In genomic region chr15:36939608-36940007, GRCm38 (mm10) we compare ENCODE assay signal across 11 mouse cellular contexts.
DNase-seq lines count a peak whose midpoint lies in the region; ATAC-seq and TF ChIP-seq lines count a peak whose summit lies in the region.
"Had no signal": no experiment of that assay in that cellular context is flagged by ENCODE, and none has a peak within 500 bp of the region (broad histone marks: within the 10 kb centered on the region; RNA-seq: fewer than 3 reads in every experiment).

No protein-coding gene starts in this region.

- peak overlapping the region; percentile 97; the same call in 1 of the 2 replicates for H3K27ac ChIP-seq in forebrain, embryonic 10.5 days
- H3K27ac ChIP-seq in forebrain, embryonic 11.5 days (ENCODE audit: low read depth, low read length): no peak overlapping the region
- H3K27ac ChIP-seq in neural tube, embryonic 12.5 days: no peak overlapping the region
- no peak overlapping the region for H3K27ac ChIP-seq in limb, embryonic 12.5 days
- H3K27ac ChIP-seq in neural tube, embryonic 14.5 days (ENCODE audit: low read depth, low read length): peak overlapping the region; percentile 98

- no peaks in the 10 kb centered on the region for H3K36me3 ChIP-seq in forebrain, embryonic 10.5 days (replicated peaks)
- no peaks in the 10 kb centered on the region for H3K36me3 ChIP-seq in forebrain, embryonic 11.5 days (ENCODE audit: control insufficient read depth, insufficient read depth, low read length)
- no peaks in the 10 kb centered on the region for H3K36me3 ChIP-seq in neural tube, embryonic 12.5 days
- H3K36me3 ChIP-seq in limb, embryonic 12.5 days: no peaks in the 10 kb centered on the region
- H3K36me3 ChIP-seq in neural tube, embryonic 14.5 days (ENCODE audit: control insufficient read depth, insufficient read depth, low read length): no peaks in the 10 kb centered on the region

- no peak overlapping the region for H3K9ac ChIP-seq in forebrain, embryonic 11.5 days (ENCODE audit: low read length)
- H3K9ac ChIP-seq in neural tube, embryonic 12.5 days: no peak overlapping the region
- H3K9ac ChIP-seq in limb, embryonic 12.5 days (replicated peaks): no peak overlapping the region
- no peak overlapping the region for H3K9ac ChIP-seq in neural tube, embryonic 14.5 days (replicated peaks; ENCODE audit: low read depth, low read length)

- peaks cover 48% of the 10 kb centered on the region for H3K4me1 ChIP-seq in forebrain, embryonic 10.5 days
- peaks cover 14% of the 10 kb centered on the region for H3K4me1 ChIP-seq in forebrain, embryonic 11.5 days (replicated peaks; ENCODE audit: control insufficient read depth, insufficient read depth, low read length)
- H3K4me1 ChIP-seq in neural tube, embryonic 12.5 days: peaks cover 20% of the 10 kb centered on the region
- H3K4me1 ChIP-seq in limb, embryonic 12.5 days (replicated peaks): peaks cover 34% of the 10 kb centered on the region
- H3K4me1 ChIP-seq in neural tube, embryonic 14.5 days (ENCODE audit: control insufficient read depth, insufficient read depth, low read length): peaks cover 20% of the 10 kb centered on the region
- H3K4me1 ChIP-seq in lung, adult 2 months (ENCODE audit: control insufficient read depth, insufficient read depth, low read length): no peaks in the 10 kb centered on the region

- no peak for TF ChIP-seq CTCF in lung, adult 2 months (IDR thresholded peaks at IDR 0.05; ENCODE audit: insufficient read depth, low read length)

- no peak overlapping the region for H3K4me3 ChIP-seq in forebrain, embryonic 10.5 days
- H3K4me3 ChIP-seq in forebrain, embryonic 11.5 days (ENCODE audit: low read depth, low read length): no peak overlapping the region
- H3K4me3 ChIP-seq in neural tube, embryonic 12.5 days: no peak overlapping the region
- H3K4me3 ChIP-seq in limb, embryonic 12.5 days (replicated peaks): no peak overlapping the region
- H3K4me3 ChIP-seq in neural tube, embryonic 14.5 days (ENCODE audit: low read depth, low read length): no peak overlapping the region
- H3K4me3 ChIP-seq in lung, adult 2 months (replicated peaks; ENCODE audit: extremely low read depth, low read depth, low read length): no peak overlapping the region

- H3K9me3 ChIP-seq in forebrain, embryonic 10.5 days: no peaks in the 10 kb centered on the region
- no peaks in the 10 kb centered on the region for H3K9me3 ChIP-seq in forebrain, embryonic 11.5 days (ENCODE audit: control insufficient read depth, low read length)
- no peaks in the 10 kb centered on the region for H3K9me3 ChIP-seq in neural tube, embryonic 12.5 days
- H3K9me3 ChIP-seq in limb, embryonic 12.5 days: no peaks in the 10 kb centered on the region
- no peaks in the 10 kb centered on the region for H3K9me3 ChIP-seq in neural tube, embryonic 14.5 days (ENCODE audit: control insufficient read depth, low read length)

- no peak for ATAC-seq in forebrain, embryonic 11.5 days (replicated peaks; ENCODE audit: low FRiP score)
- no peak for ATAC-seq in neural tube, embryonic 12.5 days (ENCODE audit: low FRiP score, low read depth)
- ATAC-seq in limb, embryonic 12.5 days (ENCODE audit: insufficient number of reproducible peaks, insufficient read depth, low FRiP score, low TSS enrichment, low read depth): no peak
- ATAC-seq in neural tube, embryonic 14.5 days (ENCODE audit: low read depth): no peak

- 86% methylated on average over 9 of the region's 9 CpGs for WGBS in forebrain, embryonic 10.5 days
- 82% methylated on average over 9 of the region's 9 CpGs for WGBS in forebrain, embryonic 11.5 days
- WGBS in neural tube, embryonic 12.5 days: 87% methylated on average over 9 of the region's 9 CpGs
- 83% methylated on average over 9 of the region's 9 CpGs for WGBS in limb, embryonic 12.5 days
- WGBS in neural tube, embryonic 14.5 days: 85% methylated on average over 9 of the region's 9 CpGs
- 87% methylated on average over 9 of the region's 9 CpGs for WGBS in lung, adult 2 months

- DNase-seq in forebrain, embryonic 10.5 days (ENCODE audit: extremely low spot score, low spot score): no peak
- no peak for DNase-seq in forebrain, embryonic 11.5 days (ENCODE audit: low spot score)
- no peak for DNase-seq in neural tube, embryonic 10.5 days (ENCODE audit: extremely low spot score, low spot score)
- no peak for DNase-seq in lung, adult 2 months
- no peak for DNase-seq in layer of hippocampus, adult 9-11 months
- DNase-seq: gastrocnemius, postnatal 14 days; kidney, postnatal 25 days; lung, postnatal 14 days had no signal

- no peak overlapping the region for H3K4me2 ChIP-seq in forebrain, embryonic 11.5 days (ENCODE audit: low read depth, low read length, severe bottlenecking)
- peak overlapping the region; percentile 81; the same call in 1 of the 2 replicates for H3K4me2 ChIP-seq in neural tube, embryonic 12.5 days (replicated peaks)
- peak overlapping the region; percentile 84 for H3K4me2 ChIP-seq in limb, embryonic 12.5 days
- peak overlapping the region; percentile 92 for H3K4me2 ChIP-seq in neural tube, embryonic 14.5 days (ENCODE audit: low read depth, low read length)

- TF ChIP-seq POLR2A in lung, adult 2 months (IDR thresholded peaks at IDR 0.05; ENCODE audit: borderline replicate concordance, extremely low read depth, low read depth, low read length): no peak

- no peaks in the 10 kb centered on the region for H3K27me3 ChIP-seq in forebrain, embryonic 10.5 days (ENCODE audit: poor library complexity, severe bottlenecking)
- H3K27me3 ChIP-seq in forebrain, embryonic 11.5 days (ENCODE audit: control insufficient read depth, insufficient read depth, low read length): no peaks in the 10 kb centered on the region
- H3K27me3 ChIP-seq in neural tube, embryonic 12.5 days (replicated peaks): no peaks in the 10 kb centered on the region; the same call in 1 of the 2 replicates
- H3K27me3 ChIP-seq in limb, embryonic 12.5 days: no peaks in the 10 kb centered on the region
- H3K27me3 ChIP-seq in neural tube, embryonic 14.5 days (ENCODE audit: control insufficient read depth, insufficient read depth, low read length): no peaks in the 10 kb centered on the region

Comparison
In these comparisons a context has a peak if more than half of its experiments do, and no peak if none do; other contexts are left out.
1. H3K27ac ChIP-seq: peak in forebrain, embryonic 10.5 days (single experiment) and neural tube, embryonic 14.5 days (single experiment); none in forebrain, embryonic 11.5 days (single experiment), neural tube, embryonic 12.5 days (single experiment) and limb, embryonic 12.5 days (single experiment).